Mouse (Mus musculus) T-cell, adult 2 months (primary cell): Measurements from ENCODE around the gene Fam84b.
"Not testable (repeated sequence)": the region's sequence is repeated elsewhere in the genome, so short reads cannot be mapped to it uniquely, and the experiment has no call there.

Experiments
- DNase-seq: peaks from one replicate; pipeline ENCODE4 v3.0.0; 2022; ENCODE audit warnings: low spot score

The Fam84b gene

DNA sequence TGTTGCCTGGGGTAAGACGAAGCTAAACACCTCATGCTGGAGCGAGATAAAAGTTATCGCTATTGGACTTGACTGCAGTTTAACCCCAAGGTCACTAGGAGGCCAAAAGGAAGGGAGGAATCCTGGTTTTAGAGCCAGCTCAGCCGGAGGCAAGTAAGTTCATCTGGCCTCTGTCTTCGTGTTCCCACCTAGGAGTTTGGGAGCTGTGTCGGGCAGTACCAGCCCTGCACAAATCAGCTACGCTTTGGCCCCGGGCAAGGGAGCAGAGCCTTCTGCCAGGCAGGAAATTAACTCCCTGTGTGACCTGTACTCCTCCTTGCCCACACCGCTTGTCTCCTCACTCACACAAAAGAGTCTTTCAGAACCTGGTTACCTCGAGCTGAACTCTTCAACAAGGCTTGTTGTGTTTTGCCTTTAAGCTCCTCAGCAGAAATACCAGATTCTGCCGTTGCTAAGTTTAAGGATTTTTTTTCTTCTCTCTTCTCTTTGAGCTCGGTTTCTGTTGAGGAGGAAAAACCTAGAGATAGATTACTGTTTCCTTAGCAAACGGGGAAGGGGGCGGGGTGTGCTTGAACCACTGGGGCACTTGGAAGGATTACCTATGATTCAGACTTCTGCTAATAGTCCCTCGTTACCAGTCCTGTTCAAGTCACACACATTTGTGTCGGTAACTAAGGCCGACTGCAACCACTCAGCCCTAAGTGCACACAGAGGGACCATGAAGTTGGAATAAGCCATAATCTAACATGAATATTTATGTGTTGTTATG, at the start of gene Fam84b:
Gene Fam84b, minus strand, starts transcription at position 548 of the 769 bp plus-strand sequence.
- no peak for DNase-seq

- no peak for DNase-seq
These were observed 44.8 kb upstream of the Fam84b start for GRCm38 (mm10) chr15:60898187-60898965.

GRCm38 (mm10) chr15:60896040-60896439, 42.5 kb upstream of the Fam84b start:
- DNase-seq, result no peak

DNA sequence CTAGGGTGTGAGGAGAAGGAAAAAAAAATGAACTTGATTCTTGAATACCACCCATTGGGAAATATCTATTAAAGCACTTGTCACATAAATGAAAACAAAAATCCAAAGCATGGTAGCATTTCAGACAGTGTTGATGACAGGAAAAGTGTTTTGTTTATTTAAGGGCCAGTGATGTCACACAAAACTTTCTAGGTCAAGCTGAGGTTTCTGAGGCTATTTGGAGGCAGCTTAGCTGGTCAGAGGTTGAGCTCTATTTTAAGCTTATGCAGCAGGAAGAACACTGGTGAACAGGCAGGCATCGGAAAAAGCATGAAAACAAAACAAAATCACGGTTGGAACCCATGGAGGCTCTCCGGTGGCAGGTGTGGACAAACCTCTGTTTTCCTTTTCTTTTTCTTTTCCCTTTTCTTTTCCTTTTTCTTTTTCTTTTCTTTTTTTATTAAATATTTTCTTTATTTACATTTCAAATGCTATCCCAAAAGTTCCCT, 39.4 kb upstream of the Fam84b start:
- DNase-seq, result no peak

- no peak for DNase-seq
These were observed 35.1 kb upstream of the Fam84b start for GRCm38 (mm10) chr15:60888724-60889123.

- DNase-seq, result no peak
These were observed 22.1 kb upstream of the Fam84b start for GRCm38 (mm10) chr15:60875721-60876120.

DNA sequence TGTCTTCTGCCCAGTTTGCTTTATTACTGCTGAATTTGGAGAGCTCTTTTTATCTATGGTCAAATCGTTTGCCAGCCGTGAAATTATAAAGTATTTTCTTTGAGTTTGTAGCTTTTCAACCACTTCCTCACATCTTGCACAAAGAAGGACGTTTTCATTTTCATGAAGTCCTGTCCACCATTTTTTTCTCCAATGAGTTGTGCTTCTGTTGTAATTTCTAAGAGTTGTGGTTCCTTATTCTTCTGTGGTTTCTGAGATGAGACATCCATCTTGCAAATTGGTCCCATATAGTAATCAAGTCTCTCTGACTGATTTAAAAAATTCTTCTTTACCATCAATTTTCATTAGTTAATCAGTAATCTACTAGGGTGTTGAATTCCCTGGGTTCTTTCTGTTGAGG, 8.8 kb upstream of the Fam84b start:
- DNase-seq, result no peak

GRCm38 (mm10) chr15:60855112-60855511, 1.5 kb upstream of the Fam84b start:
- no peak for DNase-seq

DNA sequence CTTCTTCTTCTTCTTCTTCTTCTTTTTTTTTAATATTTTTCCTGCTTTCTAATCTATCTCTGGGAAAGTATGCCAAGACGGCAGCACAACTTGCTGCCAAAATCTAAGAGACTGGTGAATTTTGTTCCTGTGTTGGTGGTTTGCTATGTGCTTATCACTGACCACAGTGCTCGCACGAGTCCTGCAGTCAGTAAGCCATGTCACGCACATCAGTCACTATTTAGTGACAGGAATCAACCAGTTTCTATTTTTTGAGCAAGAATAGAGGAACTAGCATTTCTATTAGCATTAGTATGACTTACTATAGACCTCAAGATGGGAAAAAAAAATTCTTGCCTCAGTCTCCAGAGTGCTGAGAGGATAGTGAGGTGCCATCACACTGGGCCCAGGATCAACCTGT, 573 bp upstream of the Fam84b start:
- no peak for DNase-seq

- no peak for DNase-seq
These were observed 4.9 kb downstream of the Fam84b start for GRCm38 (mm10) chr15:60848630-60849029.

DNA sequence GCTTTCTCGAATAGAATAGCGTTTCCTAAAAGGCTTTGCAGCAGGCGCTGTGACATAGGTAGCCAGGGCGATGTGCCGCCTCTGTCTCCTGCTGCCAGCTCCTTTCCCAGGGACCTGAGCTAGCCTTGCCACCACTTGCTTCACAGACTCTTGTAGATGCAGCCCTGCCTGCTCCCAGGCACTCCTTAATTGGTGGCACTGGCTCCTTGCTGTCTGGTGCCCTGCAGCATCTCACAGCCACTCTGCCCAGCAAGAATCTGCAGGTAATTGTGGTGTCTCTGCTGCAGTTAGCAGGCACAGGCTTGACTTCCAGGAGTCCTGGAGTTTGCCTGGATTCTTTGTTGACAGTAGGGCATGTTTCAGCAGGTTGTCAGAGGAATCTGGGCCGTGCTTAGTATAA, 7.3 kb downstream of the Fam84b start:
- DNase-seq, result no peak

GRCm38 (mm10) chr15:60845886-60846285, 7.7 kb downstream of the Fam84b start:
- no peak for DNase-seq

DNA sequence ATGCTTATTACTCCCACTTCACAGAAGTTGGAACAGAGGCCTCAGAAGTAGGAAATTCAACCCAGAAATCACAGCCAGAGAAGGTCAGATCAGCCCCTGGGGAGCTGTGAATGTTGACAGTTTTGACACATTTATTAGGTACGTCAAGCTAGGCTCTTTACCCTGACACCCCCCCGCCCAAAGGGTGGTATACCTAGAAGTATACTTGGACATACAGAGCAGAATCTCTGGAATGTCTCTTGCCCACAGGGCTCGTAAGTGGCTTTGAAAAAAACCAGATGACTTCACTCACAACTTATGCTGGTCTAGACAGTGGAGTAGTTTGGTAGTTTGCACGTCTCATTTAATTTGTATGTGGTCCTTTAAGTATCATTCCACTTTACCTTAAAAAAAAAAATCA, 11.8 kb downstream of the Fam84b start:
- DNase-seq, result no peak

- DNase-seq, result not testable (repeated sequence)
These were observed 12.3 kb downstream of the Fam84b start for GRCm38 (mm10) chr15:60841312-60841711.

DNA sequence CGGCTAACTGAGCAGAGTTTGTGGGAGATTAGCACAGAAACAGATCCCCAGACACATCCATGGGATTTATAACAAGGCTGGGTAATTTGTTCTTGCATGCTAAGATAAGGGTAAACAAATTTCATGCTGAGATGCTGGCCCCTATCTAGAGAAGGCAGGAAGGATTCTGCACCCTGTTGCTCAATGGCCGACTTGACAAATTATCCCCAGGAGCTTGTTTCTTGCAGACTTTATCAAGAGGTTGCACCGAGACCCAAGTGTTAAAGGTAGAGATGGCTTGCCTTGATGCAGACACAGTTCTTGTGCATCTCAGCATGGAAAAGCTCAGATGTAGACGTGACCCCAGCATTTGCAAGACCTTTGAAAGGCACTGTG, 13.3 kb downstream of the Fam84b start:
- no peak for DNase-seq

DNA sequence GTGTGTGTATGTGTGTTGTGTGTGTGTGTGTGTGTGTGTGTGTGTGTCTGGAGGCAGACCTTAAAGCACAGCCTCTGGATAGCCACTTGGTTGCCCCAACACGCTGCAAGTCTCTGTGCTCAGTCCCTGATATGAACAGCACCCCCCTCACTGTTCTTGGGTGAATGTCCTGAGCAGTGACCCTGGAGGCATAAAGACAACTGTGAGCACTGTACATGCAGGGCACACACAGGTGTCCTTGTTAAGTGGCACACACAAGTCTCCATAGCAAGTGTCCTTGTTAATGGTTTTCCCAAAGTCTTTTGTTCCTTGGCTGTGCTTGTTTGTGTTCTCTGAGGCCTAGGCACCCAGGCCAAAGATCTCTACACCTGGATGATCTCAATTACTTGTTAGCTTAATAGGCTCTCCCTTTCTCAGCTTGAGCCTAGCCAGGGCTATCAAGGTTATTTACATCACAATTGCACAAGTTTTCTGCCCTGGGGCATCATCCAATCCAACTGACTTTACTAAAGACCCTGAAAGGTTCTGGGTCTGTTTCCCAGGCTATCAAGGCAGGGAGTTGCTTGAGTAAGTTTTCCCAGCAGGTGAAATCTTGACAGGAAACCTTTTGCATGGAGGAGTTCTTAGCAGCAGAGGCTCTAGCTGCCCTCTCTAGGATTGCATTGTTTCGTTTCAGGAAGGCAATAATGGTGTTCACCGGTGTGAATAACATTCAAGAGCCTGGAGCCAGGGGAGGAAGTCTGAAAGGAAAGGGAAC, 13.9 kb downstream of the Fam84b start:
- DNase-seq, result no peak

- no peak for DNase-seq
These were observed 15.4 kb downstream of the Fam84b start for GRCm38 (mm10) chr15:60838135-60838534.

DNA sequence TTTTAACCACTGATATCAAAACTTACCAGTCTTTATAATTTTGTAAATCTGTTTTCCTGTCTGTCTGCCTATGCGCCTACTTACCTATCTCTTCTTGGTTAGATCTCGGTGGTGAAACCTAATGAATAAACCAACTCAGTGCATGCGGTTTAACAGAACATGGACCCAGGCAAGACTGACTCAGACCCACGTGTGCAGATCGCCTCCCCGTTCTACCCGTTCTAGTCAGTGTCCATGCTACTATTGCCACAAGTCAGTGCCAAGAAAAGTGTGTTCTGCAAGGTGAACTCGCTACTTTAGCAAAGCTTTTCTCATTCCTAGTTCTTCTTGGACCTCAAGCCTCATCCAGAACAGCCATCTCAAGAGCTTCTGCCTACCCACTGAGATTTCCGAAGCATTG, 15.9 kb downstream of the Fam84b start:
- no peak for DNase-seq

- no peak for DNase-seq
These were observed 17.3 kb downstream of the Fam84b start for GRCm38 (mm10) chr15:60836321-60836720.

DNA sequence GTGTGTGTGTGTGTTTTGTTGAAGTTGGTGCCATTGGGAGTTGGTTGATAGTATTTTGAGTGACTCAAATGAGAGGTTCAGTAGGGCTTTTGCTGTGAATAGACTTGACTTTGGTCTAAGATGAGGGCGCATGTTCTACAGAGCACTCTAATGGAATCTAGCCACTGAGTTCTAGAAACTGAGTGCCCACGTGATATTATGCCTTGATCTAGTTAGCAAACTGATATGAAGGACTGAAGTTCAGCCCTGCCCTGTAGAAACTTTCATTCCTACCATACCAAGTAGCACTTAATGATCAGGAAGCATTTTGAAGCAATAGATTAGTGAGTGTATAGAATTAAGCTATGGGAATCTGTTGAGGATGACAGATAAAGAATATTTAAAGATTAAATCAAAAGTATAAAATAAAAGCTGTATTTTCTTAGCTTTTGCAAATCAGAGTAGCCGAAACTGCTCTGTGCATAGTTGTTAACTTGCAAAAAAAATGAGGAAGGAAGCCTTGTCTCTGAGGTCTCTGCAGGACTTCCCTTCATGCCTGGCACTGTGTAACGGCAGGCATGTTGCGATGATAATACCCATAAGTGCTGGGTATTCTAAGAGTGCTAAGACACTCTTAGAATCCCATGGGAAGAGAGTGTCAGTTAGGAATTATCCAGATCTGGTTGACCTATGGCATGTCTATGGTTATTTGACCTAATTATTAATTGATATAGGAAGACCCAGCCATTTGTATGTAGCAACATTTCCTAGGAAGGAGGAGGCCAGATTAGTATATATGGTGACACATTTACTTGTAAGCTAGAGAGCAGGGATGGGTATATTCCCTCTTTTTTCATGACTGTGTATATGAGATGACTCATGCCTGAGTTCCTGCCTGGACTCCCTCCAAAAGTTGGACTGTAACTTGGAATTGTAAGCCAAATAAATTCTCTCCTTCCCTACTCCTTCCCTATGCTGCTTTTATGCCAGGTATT, 18.7 kb downstream of the Fam84b start:
- no peak for DNase-seq

DNA sequence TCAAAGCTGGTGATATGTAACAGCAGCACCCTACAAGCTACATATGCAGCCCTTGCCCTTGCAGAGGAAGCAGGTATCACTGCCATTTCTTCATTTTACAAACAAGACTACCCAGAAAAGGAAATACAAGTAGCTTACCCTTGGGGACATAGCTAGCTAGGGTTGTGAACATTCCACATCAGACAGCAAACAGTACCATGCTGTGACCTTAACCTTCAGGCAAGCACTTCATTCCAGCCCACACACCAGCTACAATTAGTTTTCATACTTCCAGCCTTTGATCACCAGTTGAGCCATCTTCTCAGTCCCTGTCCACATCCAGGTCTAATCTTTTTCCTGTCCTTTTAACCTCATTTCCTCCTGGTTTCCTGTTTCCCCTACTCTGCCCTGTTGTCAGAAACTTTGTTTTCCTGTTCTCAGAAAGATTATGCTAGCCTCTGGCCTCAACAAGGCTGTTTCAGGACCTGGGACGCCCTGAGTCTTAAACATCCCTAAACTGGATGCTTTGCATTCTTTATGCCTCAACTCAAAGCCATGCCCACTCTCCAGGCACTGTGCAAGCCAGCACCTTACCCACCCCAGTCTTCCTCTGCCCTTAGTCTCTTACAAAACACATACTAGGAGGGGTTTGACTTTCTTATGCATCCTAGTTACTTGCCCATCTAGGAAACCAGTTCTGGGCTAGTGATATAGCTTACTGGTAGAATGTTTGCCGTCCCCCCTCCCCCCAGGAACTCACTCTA, 19.9 kb downstream of the Fam84b start:
- no peak for DNase-seq
